Mouse (Mus musculus) kidney, adult 8-10 months (tissue): ENCODE data around the gene Olfr1368.
"Not testable (repeated sequence)": the region's sequence is repeated elsewhere in the genome, so short reads cannot be mapped to it uniquely, and the experiment has no call there.

Source experiments
- DNase-seq, 2 experiments: peaks; one replicate each; pipeline ENCODE4 v3.0.0; 2022

Olfr1368 gene

GRCm38 (mm10) chr13:21166936-21167909, 21.6 kb upstream of the Olfr1368 start:
- peak; percentile 71 to 82 for DNase-seq

GRCm38 (mm10) chr13:21162591-21162990, 16.9 kb upstream of the Olfr1368 start:
- no peak for DNase-seq

GRCm38 (mm10) chr13:21161591-21161990, 15.9 kb upstream of the Olfr1368 start:
- DNase-seq, result no peak

GRCm38 (mm10) chr13:21160657-21161590, 15.3 kb upstream of the Olfr1368 start:
- DNase-seq, result peak; percentile 86 to 94

- no peak for DNase-seq
Observed at GRCm38 (mm10) chr13:21160041-21160511, 14.4 kb upstream of the Olfr1368 start.

GRCm38 (mm10) chr13:21159475-21159819, 13.8 kb upstream of the Olfr1368 start:
- no peak for DNase-seq

GRCm38 (mm10) chr13:21158785-21159474, 13.3 kb upstream of the Olfr1368 start:
- DNase-seq, result peak; percentile 80 to 94

- no peak for DNase-seq
Observed at GRCm38 (mm10) chr13:21158071-21158470, 12.4 kb upstream of the Olfr1368 start.

- no peak for DNase-seq
Observed at GRCm38 (mm10) chr13:21155888-21156287, 10.2 kb upstream of the Olfr1368 start.

GRCm38 (mm10) chr13:21142421-21142820, 3.2 kb downstream of the Olfr1368 start:
- DNase-seq, result peak in 1 of 2 experiments; percentile 3

GRCm38 (mm10) chr13:21129339-21129738, 16.3 kb downstream of the Olfr1368 start, which contains the start of gene Olfr263:
TSS of gene Olfr263 (plus strand) at chr13:21129639.
- DNase-seq, result not testable (repeated sequence)

- DNase-seq, result no peak
Observed at GRCm38 (mm10) chr13:21114121-21114520, 31.5 kb downstream of the Olfr1368 start.

GRCm38 (mm10) chr13:21111183-21111582, 34.5 kb downstream of the Olfr1368 start, which contains the start of gene Olfr1369-ps1:
TSS of gene Olfr1369-ps1 (plus strand) at chr13:21111483.
- DNase-seq, result not testable (repeated sequence)

GRCm38 (mm10) chr13:21110441-21110840, 35.2 kb downstream of the Olfr1368 start:
- no peak for DNase-seq

GRCm38 (mm10) chr13:21109759-21110158, 35.9 kb downstream of the Olfr1368 start:
- DNase-seq, result no peak
